Mouse (Mus musculus): Measurements from ENCODE around the gene Etv6. TPM values are rescaled to one million over a fixed set of nuclear protein-coding genes. Genes with fewer than 3 reads are reported as not detected.

Etv6 gene
- polyA plus RNA-seq, 1 experiment: 16.3 TPM

DNA sequence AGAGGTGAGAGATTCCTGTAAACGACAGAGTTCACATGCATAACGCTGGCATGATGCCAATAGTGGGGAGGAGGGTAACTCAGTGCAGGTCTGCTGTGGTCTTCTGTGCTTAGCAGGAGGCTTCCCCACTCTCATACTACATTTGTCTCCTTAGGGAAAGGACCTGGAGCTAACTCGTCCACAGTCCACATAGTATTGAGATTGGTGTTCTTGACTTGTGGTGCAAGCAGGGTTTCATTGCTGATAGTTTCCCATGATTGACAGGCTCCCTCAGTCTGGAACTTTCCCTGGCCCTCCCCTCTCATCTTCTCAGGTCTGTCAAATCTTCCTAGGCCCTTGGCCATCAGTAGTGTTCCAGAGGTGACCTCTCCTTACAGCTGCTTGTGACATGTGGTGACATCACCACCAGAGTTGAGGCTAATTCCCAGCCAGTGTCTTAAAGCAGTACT is 108.2 kb downstream of the Etv6 start:
- Histone ChIP-seq H3K4me3 (ENCODE audit: insufficient read depth, low read depth, low read length) (no peak overlapping the region), H3K36me3 (ENCODE audit: control insufficient read depth, insufficient read depth, low read length) (no peaks in the 10 kb centered on the region; the same call in 1 of the 2 replicates), H3K27ac (ENCODE audit: insufficient read depth, low read depth, low read length) (peak overlapping the region; percentile 32), H3K27me3 (replicated peaks; ENCODE audit: control insufficient read depth, insufficient read depth, low read length) (no peaks in the 10 kb centered on the region), H3K4me1 (ENCODE audit: control insufficient read depth, insufficient read depth, low read length) (peaks cover 26% of the 10 kb centered on the region)
- no peak for TF ChIP-seq CTCF (conservative IDR thresholded peaks at IDR 0.05; ENCODE audit: insufficient read depth, insufficient read length, low read depth, low read length)
- no peak for TF ChIP-seq POLR2A (IDR thresholded peaks at IDR 0.05; ENCODE audit: low read depth, low read length)
- no peak for DNase-seq
- WGBS: 43% methylated on average over 3 of the region's 3 CpGs

GRCm38 (mm10) chr6:134144231-134145130 is 109.0 kb downstream of the Etv6 start:
- no peaks in the 10 kb centered on the region; the same call in 1 of the 2 replicates for H3K36me3 ChIP-seq (ENCODE audit: control insufficient read depth, insufficient read depth, low read length)
- H3K4me1 ChIP-seq (ENCODE audit: control insufficient read depth, insufficient read depth, low read length): peaks cover 26% of the 10 kb centered on the region
- peak overlapping the region; percentile 32 for H3K27ac ChIP-seq (ENCODE audit: insufficient read depth, low read depth, low read length)
- peak; percentile 60 for DNase-seq
- no peak overlapping the region for H3K4me3 ChIP-seq (ENCODE audit: insufficient read depth, low read depth, low read length)
- 58% methylated on average over 15 of the region's 15 CpGs for WGBS
- no peaks in the 10 kb centered on the region for H3K27me3 ChIP-seq (replicated peaks; ENCODE audit: control insufficient read depth, insufficient read depth, low read length)
- TF ChIP-seq CTCF (conservative IDR thresholded peaks at IDR 0.05; ENCODE audit: insufficient read depth, insufficient read length, low read depth, low read length): no peak
- no peak for TF ChIP-seq POLR2A (IDR thresholded peaks at IDR 0.05; ENCODE audit: low read depth, low read length)

- Histone ChIP-seq H3K27me3 (replicated peaks; ENCODE audit: control insufficient read depth, insufficient read depth, low read length) (no peaks in the 10 kb centered on the region), H3K36me3 (ENCODE audit: control insufficient read depth, insufficient read depth, low read length) (no peaks in the 10 kb centered on the region; the same call in 1 of the 2 replicates), H3K4me3 (ENCODE audit: insufficient read depth, low read depth, low read length) (no peak overlapping the region), H3K4me1 (ENCODE audit: control insufficient read depth, insufficient read depth, low read length) (peaks cover 24% of the 10 kb centered on the region), H3K27ac (ENCODE audit: insufficient read depth, low read depth, low read length) (no peak overlapping the region)
- DNase-seq: peak; percentile 50
- 54% methylated on average over 22 of the region's 22 CpGs for WGBS
- TF ChIP-seq POLR2A (IDR thresholded peaks at IDR 0.05; ENCODE audit: low read depth, low read length) (no peak), CTCF (conservative IDR thresholded peaks at IDR 0.05; ENCODE audit: insufficient read depth, insufficient read length, low read depth, low read length) (no peak)
Observed at GRCm38 (mm10) chr6:134147596-134148442, 112.3 kb downstream of the Etv6 start.

DNA sequence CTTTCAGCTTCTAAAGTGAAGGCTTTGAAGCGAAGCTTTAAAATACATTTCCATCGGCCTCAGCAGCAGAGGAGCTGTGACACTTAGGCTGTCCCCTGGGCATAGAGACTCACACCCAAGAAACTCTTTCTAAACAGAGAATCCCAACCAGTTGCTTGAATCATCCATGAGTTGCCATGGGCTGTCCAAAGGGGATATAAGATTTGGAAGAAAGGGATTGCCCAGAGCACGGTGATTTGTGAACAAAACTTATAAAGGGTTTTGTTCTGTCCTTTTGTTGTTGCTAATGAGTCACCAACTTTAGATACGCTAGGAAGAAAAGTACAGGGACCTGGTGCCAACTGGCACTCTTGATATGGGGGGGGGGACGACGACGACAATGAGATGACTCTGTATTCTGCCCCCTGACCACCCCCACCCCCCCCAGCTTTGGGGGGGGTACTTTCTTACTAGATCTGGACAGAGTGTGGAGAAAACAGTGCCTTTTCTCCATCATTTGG is 113.0 kb downstream of the Etv6 start:
- no peaks in the 10 kb centered on the region; the same call in 1 of the 2 replicates for H3K36me3 ChIP-seq (ENCODE audit: control insufficient read depth, insufficient read depth, low read length)
- WGBS: 63% methylated on average over 7 of the region's 7 CpGs
- H3K27me3 ChIP-seq (replicated peaks; ENCODE audit: control insufficient read depth, insufficient read depth, low read length): no peaks in the 10 kb centered on the region
- DNase-seq: no peak
- H3K4me1 ChIP-seq (ENCODE audit: control insufficient read depth, insufficient read depth, low read length): peaks cover 18% of the 10 kb centered on the region
- H3K27ac ChIP-seq (ENCODE audit: insufficient read depth, low read depth, low read length): no peak overlapping the region
- no peak overlapping the region for H3K4me3 ChIP-seq (ENCODE audit: insufficient read depth, low read depth, low read length)
- TF ChIP-seq CTCF (conservative IDR thresholded peaks at IDR 0.05; ENCODE audit: insufficient read depth, insufficient read length, low read depth, low read length): no peak
- TF ChIP-seq POLR2A (IDR thresholded peaks at IDR 0.05; ENCODE audit: low read depth, low read length): no peak

DNA sequence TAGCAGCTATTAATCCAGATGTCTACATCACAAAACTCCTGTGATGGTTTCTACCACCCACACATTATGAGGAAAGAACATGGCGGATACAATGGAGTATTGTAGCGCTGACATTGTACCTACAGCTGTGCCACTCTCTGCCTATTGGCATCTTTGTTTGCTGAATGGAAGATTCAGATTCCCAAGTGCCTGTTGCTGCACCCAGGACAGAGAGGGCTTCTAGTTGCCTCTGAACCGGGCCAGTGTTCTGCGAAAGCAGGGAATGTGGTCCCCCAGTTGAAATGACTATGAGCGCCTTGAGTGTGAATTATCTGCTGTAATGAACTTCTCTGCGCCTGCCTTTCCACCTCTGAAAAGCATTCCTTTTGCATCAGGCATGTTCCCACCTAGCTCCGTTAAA is 114.1 kb downstream of the Etv6 start:
- DNase-seq: no peak
- Histone ChIP-seq H3K27ac (ENCODE audit: insufficient read depth, low read depth, low read length) (no peak overlapping the region), H3K4me1 (ENCODE audit: control insufficient read depth, insufficient read depth, low read length) (peaks cover 15% of the 10 kb centered on the region), H3K4me3 (ENCODE audit: insufficient read depth, low read depth, low read length) (no peak overlapping the region), H3K27me3 (replicated peaks; ENCODE audit: control insufficient read depth, insufficient read depth, low read length) (no peaks in the 10 kb centered on the region), H3K36me3 (ENCODE audit: control insufficient read depth, insufficient read depth, low read length) (no peaks in the 10 kb centered on the region; the same call in 1 of the 2 replicates)
- 99% methylated on average over 7 of the region's 7 CpGs for WGBS
- TF ChIP-seq CTCF (conservative IDR thresholded peaks at IDR 0.05; ENCODE audit: insufficient read depth, insufficient read length, low read depth, low read length) (no peak), POLR2A (IDR thresholded peaks at IDR 0.05; ENCODE audit: low read depth, low read length) (no peak)

GRCm38 (mm10) chr6:134151022-134151680 is 115.7 kb downstream of the Etv6 start:
- no peak for DNase-seq
- H3K27me3 ChIP-seq (replicated peaks; ENCODE audit: control insufficient read depth, insufficient read depth, low read length): no peaks in the 10 kb centered on the region
- WGBS: 54% methylated on average over 15 of the region's 15 CpGs
- TF ChIP-seq CTCF (conservative IDR thresholded peaks at IDR 0.05; ENCODE audit: insufficient read depth, insufficient read length, low read depth, low read length): no peak
- no peak for TF ChIP-seq POLR2A (IDR thresholded peaks at IDR 0.05; ENCODE audit: low read depth, low read length)
- peak overlapping the region; percentile 97 for H3K27ac ChIP-seq (ENCODE audit: insufficient read depth, low read depth, low read length)
- no peak overlapping the region for H3K4me3 ChIP-seq (ENCODE audit: insufficient read depth, low read depth, low read length)
- H3K36me3 ChIP-seq (ENCODE audit: control insufficient read depth, insufficient read depth, low read length): no peaks in the 10 kb centered on the region; the same call in 1 of the 2 replicates
- peaks cover 23% of the 10 kb centered on the region for H3K4me1 ChIP-seq (ENCODE audit: control insufficient read depth, insufficient read depth, low read length)

Data from kidney, adult 2 months (tissue).